Mouse (Mus musculus) ES-E14 (cell line): ENCODE measurements around the gene Noa1. TPM values are rescaled to one million over a fixed set of nuclear protein-coding genes. Genes with fewer than 3 reads are reported as not detected.

Experiments
- DNase-seq: peaks from one replicate; pipeline ENCODE4 v3.0.0-alpha.2; 2013; ENCODE audit warnings: low read depth, low spot score
- H3K27ac ChIP-seq: 2 replicates; pipeline ENCODE4 v1.5.1; 2012; ENCODE audit warnings: low read depth, mild to moderate bottlenecking, low read length, moderate library complexity, mixed read lengths; ENCODE audit not compliant: poor library complexity, insufficient read depth, severe bottlenecking
- H3K36me3 ChIP-seq: 2 replicates; pipeline ENCODE4 v1.6.1; 2012; ENCODE audit warnings: mild to moderate bottlenecking, low read length, moderate library complexity, mixed read lengths; ENCODE audit not compliant: control insufficient read depth, poor library complexity, insufficient read depth, severe bottlenecking
- H3K4me1 ChIP-seq, 2 experiments: fragments of 150-350 bp in 1 of 2; sonication (generic) in 1 of 2; 2 replicates each; pipeline ENCODE4 v1.6.1; 2012; ENCODE audit warnings: low read length in 2 of 2, mild to moderate bottlenecking in 1 of 2, mixed read lengths in 1 of 2; ENCODE audit not compliant: control insufficient read depth in 2 of 2, insufficient read depth in 2 of 2, poor library complexity in 1 of 2
- H3K4me3 ChIP-seq, 2 experiments: fragments of 150-350 bp in 1 of 2; sonication (generic) in 1 of 2; 2 replicates each; pipeline ENCODE4 v1.5.1; 2012; ENCODE audit warnings: low read length in 2 of 2, low read depth in 1 of 2, mild to moderate bottlenecking in 1 of 2, mixed read lengths in 1 of 2; ENCODE audit not compliant: insufficient read depth in 1 of 2, poor library complexity in 1 of 2, severe bottlenecking in 1 of 2
- H3K9ac ChIP-seq: 2 replicates; pipeline ENCODE4 v1.6.1; 2012; ENCODE audit warnings: low read depth, mild to moderate bottlenecking, low read length, mixed read lengths; ENCODE audit not compliant: poor library complexity, insufficient read depth, severe bottlenecking
- H3K9me3 ChIP-seq: fragments of 150-350 bp; sonication (generic); 2 replicates; pipeline ENCODE4 v1.6.1; 2012; ENCODE audit warnings: low read depth, mild to moderate bottlenecking, low read length; ENCODE audit not compliant: control insufficient read depth, insufficient read depth
- CHD2 ChIP-seq: IDR thresholded peaks from 2 replicates; pipeline ENCODE4 v1.6.1; 2014; ENCODE audit warnings: mild to moderate bottlenecking, low read depth, low read length, inconsistent platforms
- HCFC1 ChIP-seq: IDR thresholded peaks from 2 replicates; pipeline ENCODE4 v1.6.1; 2012; ENCODE audit warnings: low read length, inconsistent platforms, borderline replicate concordance; ENCODE audit not compliant: insufficient read depth
- MAFK ChIP-seq: IDR thresholded peaks from 2 replicates; pipeline ENCODE4 v1.6.1; 2014; ENCODE audit warnings: mild to moderate bottlenecking, low read depth, low read length, inconsistent platforms; ENCODE audit not compliant: insufficient read depth
- ZC3H11A ChIP-seq: IDR thresholded peaks from 2 replicates; pipeline ENCODE4 v1.6.1; 2012; ENCODE audit warnings: low read depth, mild to moderate bottlenecking, inconsistent platforms, low read length, borderline replicate concordance
- ZNF384 ChIP-seq: IDR thresholded peaks from 2 replicates; pipeline ENCODE4 v1.6.1; 2012; ENCODE audit warnings: low read depth, low read length, inconsistent platforms
- in situ Hi-C, 2 experiments: fragments of 600-800 bp; cut with MboI; formaldehyde crosslinking; loops; one replicate each; pipeline ENCODE4 v1.15.1; 2025; ENCODE audit warnings: low sequenced_read_pairs in 2 of 2, inconsistent platforms in 1 of 2; ENCODE audit not compliant: unreplicated experiment in 2 of 2
- total RNA-seq: library from RNA; depleted of rRNA; stranded (reverse); fragments of 300-350 nt; gene quantifications from 2 replicates; pipeline ENCODE4 v1.2.3, GENCODE M21; 2012

Gene Noa1
- total RNA-seq, 1 experiment = 30.8 TPM

DNA sequence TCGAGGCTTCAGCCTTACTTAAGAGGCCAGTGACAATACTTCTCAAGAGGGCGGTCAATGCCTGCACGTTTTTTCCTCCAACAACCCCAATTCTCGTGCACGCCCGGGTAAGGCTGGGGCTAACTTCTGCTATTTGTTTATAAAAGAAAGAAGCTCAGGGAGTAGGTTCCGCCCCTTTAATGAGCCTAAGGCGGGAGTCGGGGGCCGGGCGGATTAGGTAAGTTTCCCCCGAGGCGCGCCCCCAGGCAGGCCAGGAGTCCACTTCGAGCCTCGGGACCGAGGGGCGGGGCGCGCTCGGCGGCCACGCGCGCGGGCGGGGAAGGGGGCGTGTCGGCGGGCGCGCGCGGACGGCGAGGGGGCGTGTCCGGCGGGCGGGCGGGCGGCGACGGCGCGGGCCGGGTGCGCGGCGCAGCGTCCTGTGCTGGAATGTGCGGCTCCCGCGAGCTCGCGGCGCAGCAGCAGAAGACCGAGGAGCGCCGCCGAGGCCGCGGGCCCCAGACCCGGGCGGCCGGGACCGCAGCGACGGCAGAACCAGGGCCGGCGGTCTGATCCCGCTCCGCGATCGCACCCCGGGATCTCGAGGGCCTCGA lies 44.7 kb downstream of the Noa1 start, which contains the start of gene Rest:
TSS of gene Rest (plus strand) at position 411 of the 590 bp plus-strand sequence.
- Histone ChIP-seq H3K9ac (peak within 1 kb of the TSS; percentile 98), H3K27ac (peak within 1 kb of the TSS; percentile 98), H3K4me3 (peak within 1 kb of the TSS; percentile 97 to 99), H3K36me3 (peaks cover 19% of the 10 kb centered on the region), H3K4me1 (peaks cover 3 to 12% of the 10 kb centered on the region in 2 experiments; a peak in 1 of 4 replicates), H3K9me3 (no peaks in the 10 kb centered on the region)
- in situ Hi-C loops = no loop called here
- peak; percentile 94 for DNase-seq
- TF ChIP-seq HCFC1 = no peak
- no peak for TF ChIP-seq MAFK
- TF ChIP-seq ZC3H11A = no peak
- no peak for TF ChIP-seq CHD2
- no peak for TF ChIP-seq ZNF384

DNA sequence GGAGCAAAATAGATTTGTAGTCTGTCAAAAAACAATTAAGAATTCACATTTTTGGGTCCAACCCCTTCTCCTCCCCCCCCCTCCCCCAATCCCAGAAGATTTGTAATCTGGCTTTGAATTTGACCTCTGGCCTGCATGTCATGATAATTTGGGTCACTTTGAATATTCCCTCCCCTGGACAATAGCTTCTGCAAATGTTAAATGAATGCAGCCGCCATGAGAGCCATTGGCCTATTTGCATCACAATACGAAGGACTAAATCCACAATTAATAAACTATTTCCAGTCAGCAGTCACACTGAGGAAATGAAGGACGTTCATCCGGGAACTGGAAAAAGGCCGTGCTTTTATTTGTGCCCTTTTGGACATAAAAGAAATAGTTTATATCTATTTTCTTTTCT lies 47.8 kb downstream of the Noa1 start:
- TF ChIP-seq HCFC1 (no peak), ZNF384 (no peak), CHD2 (no peak; the same call in 1 of the 2 replicates), MAFK (no peak), ZC3H11A (no peak)
- Histone ChIP-seq H3K4me3 (no peak overlapping the region; a peak in 1 of 4 replicates), H3K36me3 (no peaks in the 10 kb centered on the region), H3K27ac (peak overlapping the region; percentile 96; the same call in 1 of the 2 replicates), H3K4me1 (peaks cover 9 to 15% of the 10 kb centered on the region in 2 experiments; a peak in 3 of 4 replicates), H3K9ac (peak overlapping the region; percentile 53; the same call in 1 of the 2 replicates), H3K9me3 (no peaks in the 10 kb centered on the region)
- DNase-seq = no peak
- in situ Hi-C loops = no loop called here

DNA sequence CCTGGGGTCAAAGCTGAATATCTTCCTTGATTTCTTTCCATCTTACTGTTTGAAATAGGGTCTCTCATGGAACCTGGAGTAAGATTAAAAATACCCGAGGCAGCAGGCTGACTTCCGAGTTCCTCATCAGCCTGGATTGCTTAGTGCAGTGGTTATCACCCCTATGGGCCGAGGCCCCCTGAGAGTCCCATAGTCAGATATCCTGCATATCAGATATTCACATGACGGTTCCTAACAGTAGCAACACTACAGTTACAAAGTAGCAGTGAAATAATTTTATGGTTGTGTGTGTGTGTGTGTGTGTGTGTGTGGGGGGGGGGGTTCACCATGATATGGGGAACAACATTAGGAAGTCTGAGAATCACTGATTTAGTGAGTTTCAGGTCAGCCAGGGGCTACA lies 48.7 kb downstream of the Noa1 start:
- Histone ChIP-seq H3K4me3 (peak overlapping the region; percentile 59 to 61), H3K36me3 (no peaks in the 10 kb centered on the region), H3K9ac (peak overlapping the region; percentile 67; the same call in 1 of the 2 replicates), H3K4me1 (peaks cover 12 to 17% of the 10 kb centered on the region in 2 experiments), H3K27ac (peak overlapping the region; percentile 75), H3K9me3 (no peaks in the 10 kb centered on the region)
- in situ Hi-C loops = no loop called here
- TF ChIP-seq MAFK (no peak), HCFC1 (no peak), CHD2 (no peak), ZNF384 (no peak), ZC3H11A (no peak)
- no peak for DNase-seq

DNA sequence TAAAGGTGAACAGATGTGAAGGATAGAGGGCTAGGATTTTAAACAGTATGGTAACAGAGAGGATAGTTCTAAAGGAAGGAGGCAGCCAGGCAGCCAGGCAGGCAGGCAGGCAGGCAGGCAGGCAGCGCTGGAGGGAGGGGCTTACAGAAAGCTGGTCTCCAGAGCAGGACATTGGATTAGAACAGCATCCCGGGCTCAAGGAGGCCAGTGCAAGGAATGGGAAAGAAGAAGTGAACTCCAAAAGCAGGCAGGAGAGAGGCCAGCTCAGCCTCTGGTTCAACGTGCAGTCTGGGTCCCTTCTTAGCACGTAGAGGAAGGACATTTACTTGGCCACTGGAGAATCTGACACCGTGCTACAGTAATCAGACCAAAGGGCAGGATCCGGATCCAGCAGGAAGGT lies 49.7 kb downstream of the Noa1 start:
- in situ Hi-C loops = no loop called here
- peak overlapping the region; percentile 73 for H3K9ac ChIP-seq
- peak overlapping the region; percentile 75 for H3K27ac ChIP-seq
- H3K4me1 ChIP-seq = peaks cover 12 to 18% of the 10 kb centered on the region in 2 experiments
- H3K9me3 ChIP-seq = no peaks in the 10 kb centered on the region
- H3K4me3 ChIP-seq = peak overlapping the region; percentile 59 to 61
- no peaks in the 10 kb centered on the region for H3K36me3 ChIP-seq
- TF ChIP-seq CHD2 (no peak), ZC3H11A (no peak), ZNF384 (no peak), MAFK (no peak), HCFC1 (no peak)
- DNase-seq = no peak
